Mouse (Mus musculus) cerebellum, postnatal 36 days (tissue): ENCODE results near the gene 6430550D23Rik.

ENCODE experiments used
- DNase-seq, 2 experiments: peaks; one replicate each; pipeline ENCODE4 v3.0.0; 2021 to 2022; ENCODE audit warnings: mixed read lengths in 2 of 2

Gene 6430550D23Rik

DNA sequence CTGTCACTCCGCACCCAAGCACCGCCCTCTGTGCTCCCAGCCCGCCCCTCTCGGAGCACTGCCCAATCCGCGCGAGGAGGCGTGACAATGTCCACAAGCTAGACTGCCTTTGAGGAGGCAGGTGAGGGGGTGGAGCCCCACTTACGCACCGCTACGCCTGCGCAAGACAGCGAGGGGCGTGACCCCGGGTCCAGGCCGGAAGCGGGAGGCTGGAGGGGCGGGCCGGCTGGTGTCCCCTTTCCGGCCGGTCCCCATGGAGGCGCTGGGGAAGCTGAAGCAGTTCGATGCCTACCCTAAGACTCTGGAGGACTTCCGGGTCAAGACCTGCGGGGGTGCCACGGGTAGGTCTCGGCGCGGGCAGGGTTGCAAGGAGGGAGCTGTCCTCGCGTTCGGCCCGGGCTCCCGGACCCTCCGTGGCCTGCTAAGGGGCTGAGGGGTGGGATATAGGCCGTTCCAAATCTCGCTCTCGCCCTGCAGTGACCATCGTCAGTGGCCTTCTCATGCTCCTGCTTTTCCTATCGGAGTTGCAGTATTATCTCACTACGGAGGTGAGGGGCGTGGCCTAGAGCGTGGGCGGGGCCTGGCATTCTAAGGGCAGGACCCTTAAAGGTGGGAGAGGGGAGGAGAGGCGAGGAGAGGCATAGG is at the start of gene 6430550D23Rik, which contains the start of gene Ergic3:
Gene 6430550D23Rik, minus strand, starts transcription at position 90 of the 645 bp plus-strand sequence.
Gene Ergic3, plus strand, starts transcription at position 158 of the 645 bp plus-strand sequence.
- peak; percentile 96 to 98 for DNase-seq

DNA sequence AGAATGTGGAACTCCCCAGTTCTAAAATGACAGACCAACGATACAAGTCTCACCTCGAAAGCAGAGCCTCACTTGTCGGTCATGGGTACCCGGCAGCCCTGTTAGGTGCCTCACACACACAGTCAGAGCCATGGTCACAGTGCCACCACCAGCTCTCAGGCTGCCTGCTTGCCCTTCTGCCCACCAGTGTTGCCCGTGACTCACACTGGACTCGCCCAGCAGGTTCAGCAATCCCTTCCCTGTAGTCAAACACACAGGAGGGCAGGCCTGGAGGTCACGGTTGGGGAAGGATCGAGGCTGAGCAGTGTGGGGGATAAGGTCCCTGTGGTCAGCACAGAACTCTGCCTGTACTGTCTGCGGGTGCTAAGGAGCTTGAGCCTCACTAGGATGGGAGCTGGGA is 45.0 kb upstream of the 6430550D23Rik start, which contains the start of gene Fer1l4:
Gene Fer1l4, minus strand, starts transcription at position 132 of the 400 bp plus-strand sequence.
- no peak for DNase-seq

DNA sequence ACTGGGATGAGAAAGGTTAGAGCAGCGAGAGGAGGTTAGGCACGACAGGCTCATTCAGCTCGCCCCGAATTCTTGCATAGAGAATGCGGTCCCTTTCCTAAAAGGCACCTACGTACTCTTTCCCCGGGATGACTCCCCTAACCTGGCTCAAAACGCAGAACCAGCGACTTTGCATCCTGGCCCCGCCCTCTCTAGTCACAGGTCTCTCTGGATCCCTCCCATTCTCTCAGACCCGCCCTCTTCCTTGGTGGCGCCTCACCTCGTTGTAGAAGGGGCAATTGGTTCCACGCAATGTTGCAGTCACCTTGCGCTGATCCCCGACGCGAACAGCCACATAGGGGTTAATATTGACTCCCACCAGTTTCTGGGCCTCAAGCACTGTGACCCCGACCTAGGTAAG is 40.2 kb upstream of the 6430550D23Rik start:
- DNase-seq: no peak

DNA sequence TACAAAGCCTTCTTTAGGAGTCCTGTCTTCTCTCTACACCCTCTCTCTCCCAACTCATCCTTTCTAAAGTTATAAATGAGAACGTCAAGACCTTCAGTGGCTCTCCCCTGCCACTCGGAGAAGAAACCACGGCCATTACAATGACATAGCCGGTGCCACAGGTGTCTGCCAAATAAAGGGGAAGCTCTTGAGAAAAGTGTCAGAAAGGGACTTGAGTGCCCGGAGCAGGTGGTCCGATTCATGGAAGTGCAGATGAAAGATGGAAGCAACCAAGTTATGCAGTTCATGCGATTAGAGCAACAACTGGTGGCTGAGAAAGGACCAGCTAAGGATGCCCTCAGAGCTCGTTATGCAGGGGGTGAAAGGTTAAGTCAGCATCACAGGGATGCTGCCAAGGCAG is 35.1 kb upstream of the 6430550D23Rik start:
- no peak for DNase-seq

DNA sequence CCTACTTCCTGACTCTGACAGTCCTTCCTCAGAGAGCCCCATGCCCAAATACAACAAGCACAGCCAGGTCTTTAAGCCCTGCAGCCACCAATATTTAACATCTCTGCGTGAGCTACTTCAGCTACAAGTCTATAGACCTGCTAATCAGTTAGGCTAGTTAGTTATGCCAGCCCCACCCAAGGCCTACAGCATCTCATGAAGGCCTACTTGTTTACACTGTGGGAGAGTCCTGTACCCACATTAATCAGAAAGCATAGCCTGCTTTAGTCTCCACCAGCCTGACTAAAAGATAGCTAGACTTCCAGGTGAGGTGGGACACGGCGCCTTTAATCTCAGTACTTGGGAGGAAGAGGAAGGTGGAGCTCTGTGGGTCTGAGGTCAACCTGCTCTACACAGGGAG is 31.6 kb upstream of the 6430550D23Rik start:
- DNase-seq: no peak

DNA sequence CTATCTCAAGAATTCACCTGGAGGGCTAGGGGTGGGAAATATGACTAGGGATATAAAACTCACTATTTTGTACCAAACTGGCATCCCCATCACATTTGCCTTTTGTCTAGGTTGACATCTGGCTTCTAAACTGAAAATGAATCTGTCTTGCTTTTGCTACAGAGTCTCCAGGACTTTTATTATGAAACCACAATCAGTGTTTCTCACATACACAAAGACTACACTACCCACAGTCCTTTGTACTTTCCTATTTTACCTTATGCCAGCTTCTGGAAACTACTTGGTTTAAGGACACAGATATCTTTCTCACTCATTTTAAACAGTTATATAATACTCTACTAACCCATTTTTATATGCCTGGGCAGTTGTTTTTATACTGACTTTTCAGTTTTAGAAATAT is 17.7 kb upstream of the 6430550D23Rik start:
- no peak for DNase-seq

DNA sequence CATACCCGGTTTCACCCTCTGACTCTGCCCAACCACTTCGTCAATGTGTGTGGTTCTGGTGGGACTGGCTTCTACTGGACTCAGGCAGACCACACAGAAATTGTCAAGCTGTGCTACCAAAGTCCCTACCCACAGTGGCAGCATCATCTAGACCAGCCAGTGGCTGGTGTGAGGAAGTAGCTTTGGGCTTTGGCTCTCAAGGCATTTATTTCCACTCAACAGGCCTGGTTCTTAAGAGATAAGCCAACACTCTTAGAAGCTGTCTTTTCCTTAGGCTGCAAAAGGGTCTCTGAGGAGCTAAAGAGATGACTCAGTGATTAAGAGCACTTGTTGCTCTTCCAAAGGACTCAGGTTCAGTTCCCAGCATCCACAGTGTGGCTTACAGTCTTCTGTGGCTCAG is 14.0 kb upstream of the 6430550D23Rik start:
- DNase-seq: no peak

DNA sequence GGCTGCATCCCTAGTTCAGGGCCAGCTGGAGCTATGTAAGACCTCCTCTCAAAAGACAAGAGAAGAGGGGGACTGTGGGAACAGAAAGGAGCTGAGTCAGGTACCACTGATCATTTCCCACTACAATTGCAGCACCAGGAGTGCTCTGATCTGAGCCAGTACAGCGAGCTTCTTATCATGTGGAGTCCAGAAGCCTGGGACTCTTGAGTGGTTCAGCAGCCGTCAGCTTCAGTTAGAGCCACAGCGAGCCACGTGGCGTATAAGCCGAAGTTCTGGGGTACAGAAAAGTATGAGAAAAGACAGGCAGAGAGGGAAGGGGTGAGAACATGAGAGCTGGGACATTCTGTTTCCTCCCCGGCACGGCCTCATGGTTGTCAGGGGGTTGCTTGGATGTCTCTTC is 13.4 kb upstream of the 6430550D23Rik start:
- no peak for DNase-seq

DNA sequence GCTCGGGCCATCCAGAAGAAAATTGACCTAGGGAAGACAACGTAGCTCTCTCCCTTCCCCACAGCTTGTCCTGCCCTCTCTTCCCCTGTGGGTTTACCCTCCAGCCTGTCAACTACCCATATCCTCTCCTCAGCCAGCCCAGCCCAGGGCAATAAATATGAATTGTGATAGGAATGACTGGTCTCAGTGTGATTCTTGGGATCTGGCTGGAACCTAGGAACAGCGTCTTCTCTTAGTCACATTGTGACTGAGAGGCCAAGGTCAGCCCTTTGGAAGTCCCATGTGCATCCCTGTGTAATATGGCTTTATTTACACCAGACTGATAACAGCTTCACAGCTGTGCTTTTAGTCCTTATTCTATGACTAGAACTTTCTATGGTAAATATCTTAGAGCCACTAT is 10.3 kb upstream of the 6430550D23Rik start:
- DNase-seq: no peak

DNA sequence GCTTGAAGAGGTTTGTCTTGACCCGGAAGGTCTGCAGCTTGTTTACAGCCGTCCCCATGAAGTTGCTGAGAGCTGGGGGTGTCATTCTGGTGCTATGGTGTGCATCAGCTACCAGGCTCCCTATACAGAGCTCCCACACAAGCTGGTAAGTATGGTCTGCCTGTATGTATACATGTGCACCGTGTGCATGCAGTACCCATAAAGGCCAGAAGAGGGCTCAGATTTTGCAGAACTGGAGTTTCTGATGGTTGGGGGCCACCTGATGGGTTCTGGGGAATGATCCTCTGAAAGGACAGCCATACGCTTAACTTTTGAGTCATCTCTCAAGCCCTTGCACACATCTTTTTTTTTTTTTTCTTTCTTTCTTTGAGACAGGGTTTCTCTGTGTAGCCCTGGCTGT is 2.4 kb downstream of the 6430550D23Rik start:
- DNase-seq: no peak

DNA sequence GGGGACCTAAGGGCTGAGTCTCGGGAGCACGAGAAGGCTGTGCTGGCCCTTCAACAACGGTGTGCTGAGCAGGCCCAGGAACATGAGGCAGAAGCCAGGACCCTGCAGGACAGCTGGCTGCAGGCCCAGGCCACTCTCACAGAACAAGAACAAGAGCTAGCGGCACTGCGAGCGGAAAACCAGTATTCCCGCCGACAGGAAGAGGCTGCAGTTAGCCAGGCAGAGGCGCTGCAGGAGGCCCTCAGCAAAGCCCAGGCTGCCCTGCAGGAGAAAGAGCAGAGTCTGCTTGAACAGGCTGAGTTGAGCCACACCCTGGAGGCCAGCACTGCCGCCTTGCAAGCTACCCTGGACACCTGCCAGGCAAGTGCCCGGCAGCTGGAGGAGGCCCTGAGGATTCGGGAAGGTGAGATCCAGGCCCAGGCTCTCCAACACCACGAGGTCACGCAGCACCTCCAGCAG is 15.9 kb downstream of the 6430550D23Rik start:
- peak; percentile 97 to 98 for DNase-seq

DNA sequence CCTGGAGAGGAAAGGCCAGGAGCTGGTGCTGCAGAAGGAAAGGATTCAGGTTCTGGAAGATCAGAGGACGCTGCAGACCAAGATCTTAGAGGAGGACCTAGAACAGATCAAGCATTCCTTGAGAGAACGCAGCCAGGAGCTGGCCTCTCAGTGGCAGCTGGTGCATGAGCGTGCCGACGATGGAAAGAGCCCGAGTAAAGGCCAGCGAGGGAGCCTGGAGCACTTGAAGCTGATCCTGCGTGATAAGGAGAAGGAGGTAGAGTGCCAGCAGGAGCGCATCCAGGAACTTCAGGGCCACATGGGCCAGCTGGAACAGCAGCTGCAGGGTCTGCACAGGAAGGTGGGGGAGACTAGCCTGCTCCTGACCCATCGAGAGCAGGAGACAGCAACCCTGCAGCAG is 16.6 kb downstream of the 6430550D23Rik start:
- peak in 1 of 2 experiments; percentile 25 for DNase-seq

DNA sequence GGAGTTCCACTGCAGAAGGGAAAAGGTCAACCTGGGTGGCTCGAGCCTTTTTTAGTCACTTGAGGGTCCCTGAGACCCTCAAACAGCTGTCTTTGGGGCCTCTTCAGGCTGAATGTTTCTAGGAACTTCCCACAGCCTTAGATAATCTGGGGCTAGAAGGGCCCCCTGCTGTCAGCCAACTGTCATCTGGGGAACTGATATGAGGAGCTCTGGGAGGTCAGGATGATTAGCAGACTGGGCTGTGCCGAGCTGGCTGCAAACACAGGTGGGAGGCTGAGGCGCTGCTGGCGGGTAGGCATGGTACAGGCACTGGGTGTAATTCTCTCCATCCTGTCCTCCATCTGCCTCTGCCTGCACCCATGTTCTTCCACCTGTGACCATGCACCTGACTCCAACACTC is 18.7 kb downstream of the 6430550D23Rik start:
- DNase-seq: peak; percentile 66 to 72

DNA sequence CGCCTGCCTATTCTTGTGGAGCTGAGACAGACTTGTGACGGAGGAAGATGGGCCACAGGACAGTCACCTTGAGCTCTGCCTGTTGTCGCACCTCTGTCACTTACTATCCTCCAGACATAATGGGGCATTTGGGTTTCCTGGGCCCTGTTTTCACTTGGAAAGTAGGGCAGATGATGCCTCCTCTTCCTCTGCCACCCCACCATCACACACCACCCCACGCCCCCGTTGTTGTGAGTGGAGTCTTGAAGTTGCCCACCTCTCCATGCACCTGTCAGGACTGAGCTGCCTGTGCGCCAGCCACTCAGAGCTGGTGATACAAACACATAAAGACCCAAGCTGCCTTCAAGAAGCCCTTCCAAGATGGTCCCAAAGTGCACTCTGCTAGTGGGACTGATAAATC is 20.6 kb downstream of the 6430550D23Rik start:
- DNase-seq: no peak

DNA sequence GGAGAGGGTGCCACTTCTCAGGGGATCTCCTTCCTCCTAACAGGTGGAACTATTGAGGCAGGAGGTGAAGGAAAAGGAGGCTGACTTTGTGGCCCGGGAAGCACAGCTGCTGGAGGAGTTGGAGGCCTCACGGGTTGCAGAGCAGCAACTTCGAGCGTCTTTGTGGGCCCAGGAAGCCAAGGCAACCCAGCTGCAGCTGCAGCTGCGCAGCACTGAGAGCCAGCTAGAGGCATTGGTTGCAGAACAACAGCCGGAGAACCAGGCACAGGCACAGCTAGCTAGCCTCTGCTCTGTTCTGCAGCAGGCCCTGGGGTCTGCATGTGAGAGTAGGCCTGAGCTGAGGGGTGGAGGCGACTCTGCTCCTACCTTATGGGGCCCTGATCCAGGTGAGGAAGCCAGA is 22.0 kb downstream of the 6430550D23Rik start:
- DNase-seq: no peak

DNA sequence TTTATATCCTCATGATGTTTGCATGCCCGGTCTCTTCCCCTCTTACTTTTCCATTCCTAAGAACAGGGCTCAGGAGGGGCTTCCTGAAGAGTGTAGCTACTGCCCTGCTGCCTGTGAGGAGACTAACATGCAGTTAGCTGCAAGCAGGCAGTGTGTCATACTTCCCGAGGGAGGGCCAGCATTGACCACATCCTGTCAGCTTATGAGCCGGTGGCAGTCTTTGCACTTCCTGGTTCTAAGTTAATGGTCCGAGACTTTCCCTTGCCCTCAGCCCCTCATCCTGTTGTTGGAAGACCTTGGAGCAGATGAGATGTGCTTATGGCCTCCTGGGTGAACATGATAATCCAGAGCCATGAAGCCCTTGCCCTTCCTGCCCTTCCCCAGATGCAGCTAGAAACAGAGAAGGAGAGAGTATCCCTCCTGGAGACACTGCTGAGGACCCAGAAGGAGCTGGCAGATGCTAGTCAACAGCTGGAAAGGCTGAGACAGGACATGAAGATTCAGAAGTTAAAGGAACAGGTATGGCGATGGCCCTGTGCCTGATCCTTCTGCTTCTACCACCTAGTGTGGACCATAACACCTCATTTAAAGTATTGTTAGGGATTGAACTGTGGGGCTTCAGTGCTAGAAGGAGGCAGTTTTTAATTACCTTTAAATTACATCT is 28.3 kb downstream of the 6430550D23Rik start:
- no peak for DNase-seq

DNA sequence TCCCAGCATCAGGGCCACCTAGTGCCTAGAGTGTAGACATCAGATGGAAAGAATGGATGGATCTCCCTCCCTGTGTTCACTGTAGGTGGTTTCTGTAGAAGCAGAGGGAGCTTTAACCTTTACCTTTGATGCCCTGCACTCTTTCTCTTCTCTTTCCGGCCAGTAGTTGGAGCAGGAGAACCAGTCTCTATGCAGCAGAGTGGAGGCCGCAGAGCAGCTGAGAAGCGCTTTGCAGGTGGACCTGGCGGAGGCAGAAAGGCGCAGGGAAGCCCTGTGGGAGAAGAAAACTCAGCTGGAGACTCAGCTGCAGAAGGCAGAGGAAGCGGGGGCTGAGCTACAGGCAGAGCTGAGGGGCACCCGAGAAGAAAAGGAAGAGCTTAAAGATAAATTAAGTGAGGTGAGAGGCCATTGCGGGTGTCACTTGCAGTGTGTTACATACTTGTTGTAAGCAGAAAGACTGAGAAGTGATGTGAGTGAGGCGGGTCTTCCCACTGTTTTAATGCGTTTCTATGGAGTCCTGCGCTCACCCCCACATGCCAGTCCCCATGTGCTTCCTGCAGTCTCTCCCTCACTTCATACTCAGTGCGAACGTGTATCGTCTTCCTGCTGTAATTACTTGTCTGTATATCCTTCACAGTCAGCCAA is 33.6 kb downstream of the 6430550D23Rik start:
- DNase-seq: no peak

DNA sequence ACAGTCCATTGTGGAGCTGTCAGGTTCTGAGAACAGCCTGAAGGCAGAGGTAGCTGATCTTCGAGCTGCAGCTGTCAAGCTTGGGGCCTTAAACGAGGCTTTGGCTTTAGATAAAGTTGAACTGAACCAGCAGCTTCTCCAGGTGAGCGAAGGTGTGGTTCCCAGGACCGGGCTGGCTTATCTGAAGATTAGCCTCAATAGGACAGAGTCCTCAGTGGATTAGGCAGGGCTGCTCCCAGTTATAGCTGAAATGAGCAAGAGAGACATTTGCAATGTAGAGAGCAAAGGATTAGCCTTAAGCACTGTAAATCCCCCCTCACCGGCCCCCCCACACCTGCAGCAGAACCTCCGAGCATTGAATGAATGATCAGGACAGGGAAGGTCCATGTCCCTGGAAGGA is 34.4 kb downstream of the 6430550D23Rik start:
- no peak for DNase-seq

DNA sequence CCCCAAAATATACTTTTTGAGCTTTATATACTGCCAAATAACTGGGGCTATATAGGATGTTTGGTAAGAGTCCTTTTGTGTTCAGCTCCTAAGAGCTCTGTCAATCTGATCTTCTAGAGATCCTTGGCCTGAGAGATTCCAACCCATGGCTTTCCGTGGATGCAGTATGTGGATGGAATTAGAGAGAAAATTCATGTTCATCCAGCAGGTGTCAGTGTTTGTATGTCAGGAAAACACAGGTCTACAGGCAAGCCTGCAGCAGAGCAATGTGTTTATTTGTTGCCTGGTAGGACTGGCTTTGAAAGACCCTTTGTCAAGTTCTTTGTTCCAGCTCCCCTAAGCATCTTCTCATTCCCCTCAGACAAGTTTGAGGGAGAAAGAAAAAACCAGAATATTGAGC is 44.8 kb downstream of the 6430550D23Rik start:
- peak in 1 of 2 experiments; percentile 47 for DNase-seq

DNA sequence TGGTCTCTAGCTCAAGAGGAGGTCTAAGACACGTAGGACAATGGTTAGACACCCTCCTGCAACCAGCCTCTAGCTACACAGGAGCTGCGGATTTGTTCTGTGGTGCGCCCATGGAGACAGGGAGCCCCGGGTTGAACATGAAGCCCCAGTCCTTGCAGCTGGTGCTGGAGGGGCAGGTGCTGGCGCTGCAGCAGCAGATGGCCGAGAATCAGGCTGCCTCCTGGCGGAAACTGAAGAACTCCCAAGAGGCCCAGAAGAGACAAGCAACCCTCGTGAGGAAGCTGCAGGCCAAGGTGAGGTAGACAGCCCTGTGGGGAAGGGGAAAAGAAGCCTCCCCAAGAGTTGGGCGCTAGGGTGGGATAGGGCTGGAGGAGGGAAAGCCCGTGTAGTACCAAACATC is 45.9 kb downstream of the 6430550D23Rik start:
- DNase-seq: no peak

DNA sequence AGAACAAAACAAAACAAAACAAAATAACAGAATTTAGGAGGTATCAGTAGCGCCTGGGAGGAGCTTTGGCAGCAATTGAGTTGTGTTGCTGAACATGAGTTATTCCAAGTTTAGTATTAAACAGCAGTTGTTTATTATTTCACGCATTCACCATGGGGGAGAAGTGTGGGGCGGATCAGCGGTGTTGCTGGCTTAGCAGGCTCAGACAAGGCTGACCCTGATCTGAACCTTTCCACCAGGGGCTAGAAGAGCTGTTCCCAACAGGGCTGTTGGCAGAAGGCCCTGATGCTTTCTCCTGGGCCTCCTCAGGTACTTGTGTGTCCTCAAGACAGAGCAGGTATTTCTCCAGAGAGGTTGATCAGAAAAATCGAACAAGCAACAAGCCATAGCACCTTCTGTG is 47.8 kb downstream of the 6430550D23Rik start:
- DNase-seq: no peak

DNA sequence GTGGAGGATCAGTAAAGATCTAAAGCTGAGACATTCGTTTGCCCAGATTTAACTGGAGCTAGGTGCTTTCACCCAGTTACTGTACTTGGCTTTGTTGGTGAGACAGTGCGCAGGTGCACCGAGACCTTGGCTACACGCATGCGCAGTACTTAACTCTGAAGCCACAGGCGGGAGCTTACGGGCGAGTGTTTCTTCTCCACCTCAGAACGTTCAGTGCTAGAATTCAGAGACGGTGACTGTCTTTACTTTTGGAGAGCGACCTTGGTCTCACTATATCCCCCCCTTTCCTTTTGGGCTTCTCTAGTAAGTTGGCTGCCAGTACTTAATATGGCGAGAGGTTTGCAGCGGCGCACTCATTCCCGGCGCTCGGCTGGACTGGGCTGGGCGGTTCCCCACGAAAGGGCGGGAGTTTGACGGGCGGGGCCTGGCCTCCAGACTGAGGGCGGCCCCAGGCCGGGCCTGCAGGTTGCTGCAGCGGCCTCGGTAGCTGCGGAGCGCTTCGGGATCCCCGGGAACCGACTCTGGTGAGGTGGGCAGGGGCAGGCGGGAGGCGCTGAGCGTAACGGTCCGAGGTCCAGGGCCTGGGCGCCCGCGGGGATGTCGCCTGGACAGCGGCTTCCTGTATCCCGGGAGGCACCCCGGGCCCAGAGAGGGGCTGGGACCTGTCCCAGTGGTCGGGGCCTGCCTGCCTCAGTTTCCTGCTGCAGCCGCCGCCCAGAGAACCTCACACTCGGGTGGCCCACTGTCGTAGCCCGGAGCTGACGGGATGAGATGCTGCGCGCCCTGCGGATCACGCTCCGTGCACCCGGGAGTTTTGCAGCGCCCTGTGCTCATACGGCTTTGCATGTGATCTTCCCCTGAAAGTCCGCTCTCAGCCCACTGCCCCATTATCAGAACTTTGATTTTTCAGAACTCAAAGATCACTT is 51.4 kb downstream of the 6430550D23Rik start, which contains the start of gene Cep250:
Gene Cep250, plus strand, starts transcription at position 325 of the 926 bp plus-strand sequence.
- peak; percentile 88 to 91 for DNase-seq

DNA sequence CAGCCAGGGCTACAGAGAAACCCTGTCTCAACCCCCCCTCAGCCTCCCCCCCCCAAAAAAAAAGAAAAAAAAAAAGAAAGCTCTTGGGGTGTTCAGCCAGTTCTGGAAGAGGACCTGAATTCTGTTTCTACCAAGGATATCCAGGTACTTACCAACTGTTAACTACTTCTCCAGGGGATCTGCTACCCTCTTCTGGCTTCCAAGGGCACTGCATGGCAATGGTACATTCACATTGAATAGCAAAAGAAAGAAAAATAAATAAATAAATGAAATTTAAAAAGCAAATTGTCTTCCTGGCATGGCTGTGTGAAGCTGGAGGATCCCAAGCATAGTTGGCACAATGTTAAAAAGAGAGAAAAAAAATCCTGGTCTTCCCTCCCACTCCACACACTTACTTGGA is 55.8 kb downstream of the 6430550D23Rik start:
- peak; percentile 76 to 81 for DNase-seq
